Mouse (Mus musculus) G1E (cell line): ENCODE measurements at regions not wholly inside any gene's neighbourhood (a gene's known extent, or its start where the extent isn't known, plus 50 kb on each side); places are given as distances from the start of the nearest gene placed in this dataset.

Experiments
- ATAC-seq: 2 replicates; pipeline ENCODE4 v1.8.0; 2016; ENCODE audit warnings: mild to moderate bottlenecking; ENCODE audit not compliant: insufficient number of reproducible peaks, poor library complexity, low FRiP score, severe bottlenecking; ENCODE audit errors: extremely low read depth
- DNase-seq: peaks from one replicate; pipeline ENCODE4 v3.0.0; 2012; ENCODE audit warnings: low spot score
- H3K27me3 ChIP-seq: 2 replicates; pipeline ENCODE4 v1.6.1; 2012; ENCODE audit warnings: mild to moderate bottlenecking, low read length, inconsistent platforms; ENCODE audit not compliant: insufficient read depth
- H3K36me3 ChIP-seq: replicated peaks from 2 replicates; pipeline ENCODE3; 2012; ENCODE audit warnings: mild to moderate bottlenecking, inconsistent platforms
- H3K4me1 ChIP-seq: 2 replicates; pipeline ENCODE4 v1.6.1; 2012; ENCODE audit warnings: low read depth, low read length, inconsistent platforms, mixed read lengths; ENCODE audit not compliant: insufficient read depth
- H3K4me3 ChIP-seq: 2 replicates; pipeline ENCODE4 v1.5.1; 2012; ENCODE audit warnings: low read depth, mild to moderate bottlenecking, inconsistent platforms, low read length, moderate library complexity, mixed read lengths
- H3K9me3 ChIP-seq: replicated peaks from 2 replicates; pipeline ENCODE4 v1.6.1; 2012; ENCODE audit warnings: inconsistent platforms
- CTCF ChIP-seq: IDR thresholded peaks from 2 replicates; pipeline ENCODE4 v1.5.1; 2012; ENCODE audit warnings: low read depth, low read length, inconsistent platforms, mixed read lengths
- GATA1 ChIP-seq: IDR thresholded peaks from 2 replicates; pipeline ENCODE4 v1.6.1; 2012; ENCODE audit warnings: borderline replicate concordance, low read length, inconsistent platforms, mixed read lengths
- GATA2 ChIP-seq: IDR thresholded peaks from 2 replicates; pipeline ENCODE4 v1.6.1; 2012; ENCODE audit warnings: low read depth, low read length, inconsistent platforms, borderline replicate concordance
- POLR2AphosphoS5 ChIP-seq: IDR thresholded peaks from 2 replicates; pipeline ENCODE4 v1.6.1; 2012; ENCODE audit warnings: low read depth, low read length, inconsistent platforms; ENCODE audit not compliant: insufficient replicate concordance
- TAL1 ChIP-seq: conservative IDR thresholded peaks from 2 replicates; pipeline ENCODE4 v1.6.1; 2012; ENCODE audit warnings: low read depth, low read length, inconsistent platforms, mixed read lengths

DNA sequence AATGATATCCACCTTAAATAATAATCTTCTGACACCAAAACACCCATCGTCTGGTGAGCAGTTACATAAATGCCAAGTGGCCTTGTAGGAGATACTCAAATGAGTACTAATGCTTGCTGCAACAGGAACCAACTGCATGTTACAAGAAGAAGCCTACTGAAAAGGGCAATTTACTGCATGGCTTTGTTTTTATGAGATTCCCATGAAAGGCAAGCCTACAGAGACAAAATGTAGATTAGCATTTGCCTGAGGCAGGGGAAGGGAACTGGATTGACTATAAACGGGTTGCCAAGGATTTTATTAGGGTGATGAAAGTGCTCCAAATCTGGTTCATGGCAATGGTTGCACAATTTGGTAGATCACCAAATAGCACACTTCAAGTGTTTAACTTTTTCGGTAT is 239.6 kb upstream of the Cdyl start:
- peaks cover 15% of the 10 kb centered on the region; the same call in 1 of the 2 replicates for H3K27me3 ChIP-seq
- ATAC-seq, result no peak
- no peak overlapping the region for H3K4me3 ChIP-seq
- DNase-seq, result no peak
- no peaks in the 10 kb centered on the region for H3K9me3 ChIP-seq
- H3K36me3 ChIP-seq, result no peaks in the 10 kb centered on the region
- TF ChIP-seq GATA1 (no peak), GATA2 (no peak), CTCF (no peak), TAL1 (no peak), POLR2AphosphoS5 (no peak)
- no peaks in the 10 kb centered on the region for H3K4me1 ChIP-seq

DNA sequence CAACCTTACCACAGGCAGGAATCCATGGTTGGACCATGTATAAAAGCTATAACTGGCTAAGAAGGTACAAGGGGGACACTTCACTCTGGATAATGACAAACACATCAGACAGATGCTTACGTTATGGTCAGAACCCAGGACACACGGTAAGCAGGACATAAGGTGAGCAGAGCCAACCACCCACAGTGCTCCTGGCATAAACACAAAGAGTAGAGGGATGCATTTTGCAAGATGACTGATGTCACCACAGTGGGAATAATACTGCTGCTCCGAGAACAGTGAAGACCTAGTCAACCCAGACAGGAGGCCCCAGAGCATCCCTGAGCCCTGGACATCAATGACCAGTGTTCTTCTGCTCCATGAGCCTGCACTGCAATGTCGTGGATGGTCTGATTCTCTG is 233.6 kb upstream of the Cdyl start:
- no peaks in the 10 kb centered on the region for H3K4me1 ChIP-seq
- no peak overlapping the region for H3K4me3 ChIP-seq
- H3K9me3 ChIP-seq, result no peaks in the 10 kb centered on the region
- DNase-seq (no peak), ATAC-seq (no peak)
- H3K36me3 ChIP-seq, result no peaks in the 10 kb centered on the region
- H3K27me3 ChIP-seq, result peaks cover 23% of the 10 kb centered on the region
- TF ChIP-seq POLR2AphosphoS5 (no peak), TAL1 (no peak), GATA2 (no peak), CTCF (no peak), GATA1 (no peak)

DNA sequence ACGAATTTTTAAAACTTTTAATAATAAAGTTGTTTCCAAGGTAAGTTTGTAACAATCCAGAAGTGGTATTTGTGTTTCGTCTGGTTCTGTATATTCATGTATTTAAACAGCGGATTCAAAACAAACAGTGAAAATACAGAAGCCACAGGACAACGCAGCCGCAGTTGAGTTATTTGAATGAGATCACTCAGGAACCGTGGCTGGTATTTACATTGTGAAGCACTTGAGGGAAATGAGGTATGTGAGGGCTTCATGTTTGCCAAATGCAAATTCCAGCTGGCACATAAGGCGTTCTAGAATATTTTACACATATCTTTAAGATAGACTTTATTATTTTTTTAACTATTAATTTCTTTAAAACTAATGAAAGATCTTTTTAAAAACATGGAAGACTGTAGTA is 224.5 kb upstream of the Cdyl start:
- peaks cover 18% of the 10 kb centered on the region for H3K27me3 ChIP-seq
- no peaks in the 10 kb centered on the region for H3K4me1 ChIP-seq
- TF ChIP-seq CTCF, result no peak
- TF ChIP-seq GATA2, result no peak
- TF ChIP-seq POLR2AphosphoS5, result no peak
- no peak for TF ChIP-seq TAL1
- TF ChIP-seq GATA1, result no peak
- DNase-seq (no peak), ATAC-seq (no peak)
- H3K9me3 ChIP-seq, result no peaks in the 10 kb centered on the region
- H3K36me3 ChIP-seq, result no peaks in the 10 kb centered on the region
- H3K4me3 ChIP-seq, result no peak overlapping the region

DNA sequence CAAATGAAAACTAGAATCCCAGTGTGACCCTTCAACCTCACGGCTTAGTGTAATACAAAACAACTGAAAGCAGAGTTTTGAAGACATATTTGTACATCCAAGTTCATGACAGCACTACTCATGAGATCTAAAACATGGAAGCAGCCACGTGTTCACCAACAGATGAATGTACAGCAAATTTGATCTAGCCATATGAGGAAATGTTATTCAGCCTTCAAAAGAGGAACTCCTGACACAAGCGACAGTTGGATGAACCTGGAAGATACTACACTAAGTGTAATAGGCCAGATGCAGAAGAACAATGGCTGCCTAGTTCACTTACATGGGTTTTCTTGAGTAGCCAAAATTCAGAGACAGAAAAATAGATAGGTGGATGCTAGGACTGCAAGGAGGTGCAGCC is 212.0 kb upstream of the Cdyl start:
- DNase-seq, result no peak
- Histone ChIP-seq H3K27me3 (peaks cover 22% of the 10 kb centered on the region), H3K4me3 (no peak overlapping the region), H3K36me3 (no peaks in the 10 kb centered on the region), H3K4me1 (no peaks in the 10 kb centered on the region), H3K9me3 (no peaks in the 10 kb centered on the region)
- no peak for ATAC-seq
- TF ChIP-seq POLR2AphosphoS5, result no peak
- no peak for TF ChIP-seq CTCF
- TF ChIP-seq GATA1, result no peak
- TF ChIP-seq GATA2, result no peak
- TF ChIP-seq TAL1, result no peak

DNA sequence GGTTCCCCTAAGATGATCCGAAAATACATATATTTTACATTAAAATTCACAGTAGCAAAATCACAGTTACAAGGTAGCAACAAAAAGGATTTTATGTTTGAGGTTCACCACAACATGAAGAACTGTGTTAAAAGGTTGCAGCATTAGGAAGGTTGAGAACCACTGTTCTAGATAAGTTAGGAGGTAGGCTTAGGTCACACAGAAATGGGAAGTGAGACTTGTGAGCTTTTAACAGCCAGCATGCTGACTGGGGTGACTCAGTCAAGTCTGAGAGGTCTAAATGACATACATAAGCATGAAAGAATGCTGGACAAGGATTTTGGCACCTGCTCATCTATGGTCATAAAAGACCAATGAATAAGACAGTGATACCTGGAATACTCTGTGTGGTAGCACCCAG is 207.2 kb upstream of the Cdyl start:
- Histone ChIP-seq H3K4me1 (no peaks in the 10 kb centered on the region), H3K36me3 (no peaks in the 10 kb centered on the region), H3K9me3 (no peaks in the 10 kb centered on the region), H3K27me3 (peaks cover 45% of the 10 kb centered on the region), H3K4me3 (no peak overlapping the region)
- TF ChIP-seq POLR2AphosphoS5 (no peak), GATA2 (no peak), CTCF (no peak), GATA1 (no peak), TAL1 (no peak)
- no peak for DNase-seq
- no peak for ATAC-seq

DNA sequence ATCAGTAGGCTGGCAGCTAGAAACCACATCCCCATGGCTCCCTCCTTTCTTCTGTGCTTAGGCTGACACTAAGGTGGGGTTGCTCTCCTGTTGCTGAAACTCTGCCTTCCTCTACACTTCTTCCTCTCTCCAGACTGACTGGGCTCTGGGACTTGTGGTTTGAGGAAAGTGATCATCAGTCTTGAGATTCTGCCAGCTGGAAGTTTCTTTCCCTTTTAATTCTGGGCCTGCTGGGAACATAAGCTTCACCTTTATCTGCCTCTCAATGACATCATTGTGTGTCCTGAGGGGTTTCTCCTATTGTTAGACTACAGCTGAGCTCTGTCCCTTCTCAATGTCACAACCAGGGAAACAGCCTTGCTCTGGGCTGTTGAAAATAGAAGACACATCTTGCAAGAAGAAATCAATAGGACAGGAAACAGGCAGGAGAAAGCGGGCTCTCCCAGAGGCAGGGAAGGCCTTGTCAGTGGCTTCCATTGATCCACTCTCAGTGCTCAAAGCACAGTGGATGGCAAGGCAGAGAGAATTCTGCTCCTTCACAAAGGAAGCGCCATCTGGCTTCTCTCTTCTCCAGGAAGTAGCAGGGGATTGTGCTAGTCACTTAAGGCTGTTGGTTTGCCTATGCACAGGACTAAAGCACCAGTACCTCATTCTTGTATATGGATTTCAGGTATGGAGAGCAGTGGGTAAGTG is 206.3 kb upstream of the Cdyl start:
- Histone ChIP-seq H3K27me3 (peaks cover 49% of the 10 kb centered on the region), H3K4me1 (no peaks in the 10 kb centered on the region), H3K36me3 (no peaks in the 10 kb centered on the region), H3K4me3 (no peak overlapping the region), H3K9me3 (no peaks in the 10 kb centered on the region)
- DNase-seq (no peak), ATAC-seq (no peak)
- TF ChIP-seq CTCF (no peak), GATA1 (no peak), GATA2 (no peak), TAL1 (no peak)
